Mouse (Mus musculus): ENCODE measurements around the gene Cipc.

DNA sequence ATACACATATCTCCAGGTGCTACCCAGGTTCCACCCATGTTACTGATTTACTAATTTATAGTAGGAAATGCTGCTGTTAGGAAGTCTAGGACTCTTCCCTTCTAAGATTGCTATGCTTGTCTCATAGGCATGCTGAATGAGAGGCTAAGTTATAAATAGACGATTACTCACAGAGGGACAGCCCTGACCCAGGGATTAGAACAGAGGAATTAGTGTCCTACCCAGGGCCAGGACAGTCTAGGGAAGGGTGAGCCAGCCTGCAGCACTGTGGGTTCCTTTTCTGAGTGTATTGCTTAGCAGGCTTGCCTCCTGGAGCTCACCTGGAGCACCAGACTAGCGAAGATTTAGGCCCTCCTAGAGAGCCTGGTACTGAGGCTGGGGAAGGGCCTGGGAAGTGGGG lies 9.1 kb downstream of the Cipc start:
- TF ChIP-seq FLI1 (IDR thresholded peaks at IDR 0.05; ENCODE audit: low read length) (no peak), GATA1 (IDR thresholded peaks at IDR 0.05; ENCODE audit: borderline replicate concordance, low read length) (no peak)

All from megakaryocyte, embryonic 14.5 days (primary cell).